20 mouse cellular contexts compared by ENCODE assay signal in the genomic region with DNA sequence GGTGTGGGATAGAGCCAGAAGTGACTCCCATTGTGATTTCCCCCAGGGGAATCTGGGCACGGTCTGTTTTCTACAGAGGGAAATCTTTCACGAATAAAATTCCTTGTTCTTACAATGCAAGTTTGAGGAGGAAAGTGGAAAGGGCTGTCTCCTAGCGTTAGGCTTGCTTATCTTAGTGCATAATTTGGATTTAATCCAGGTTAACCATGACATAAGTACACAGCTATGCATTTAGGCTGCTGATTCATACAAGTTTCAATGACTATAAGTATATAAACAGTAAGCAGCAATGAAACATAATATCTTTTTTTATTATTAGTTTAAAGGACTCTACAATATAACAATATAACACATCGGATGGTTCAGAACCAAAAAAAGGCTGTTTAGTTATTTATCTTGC.
DNase-seq lines count a peak whose midpoint lies in the region; ATAC-seq and TF ChIP-seq lines count a peak whose summit lies in the region.
"Had no signal": no experiment of that assay in that cellular context is flagged by ENCODE, and none has a peak within 500 bp of the region (broad histone marks: within the 10 kb centered on the region; RNA-seq: fewer than 3 reads in every experiment).

No protein-coding gene starts in this region.

- peaks cover 5% of the 10 kb centered on the region; the same call in 1 of the 2 replicates for H3K27me3 ChIP-seq in forebrain, embryonic 13.5 days
- no peaks in the 10 kb centered on the region for H3K27me3 ChIP-seq in forebrain, embryonic 11.5 days (ENCODE audit: control insufficient read depth, insufficient read depth, low read length)
- no peaks in the 10 kb centered on the region for H3K27me3 ChIP-seq in lung, embryonic 14.5 days (ENCODE audit: insufficient read depth, low read length)
- H3K27me3 ChIP-seq in hindbrain, embryonic 13.5 days: no peaks in the 10 kb centered on the region
- H3K27me3 ChIP-seq: embryonic facial prominence, embryonic 12.5 days; heart, embryonic 12.5 days; liver, embryonic 13.5 days; neural tube, embryonic 13.5 days had no signal

- H3K4me1 ChIP-seq in forebrain, embryonic 13.5 days: peaks cover 29% of the 10 kb centered on the region
- peaks cover 17% of the 10 kb centered on the region; the same call in 1 of the 2 replicates for H3K4me1 ChIP-seq in forebrain, embryonic 11.5 days (replicated peaks; ENCODE audit: control insufficient read depth, insufficient read depth, low read length)
- H3K4me1 ChIP-seq in lung, embryonic 14.5 days (ENCODE audit: insufficient read depth): peaks cover 7% of the 10 kb centered on the region; the same call in 1 of the 2 replicates
- peaks cover 24% of the 10 kb centered on the region for H3K4me1 ChIP-seq in hindbrain, embryonic 13.5 days (replicated peaks)
- H3K4me1 ChIP-seq: embryonic facial prominence, embryonic 12.5 days; heart, embryonic 12.5 days; limb, embryonic 12.5 days; liver, embryonic 13.5 days had no signal

- no peak for DNase-seq in forebrain, embryonic 11.5 days (ENCODE audit: low spot score)
- DNase-seq in lung, embryonic 14.5 days: peak; percentile 75
- DNase-seq in lung, adult 18-20 months: no peak
- peak; percentile 76 for DNase-seq in 3T3-L1 (ENCODE audit: low read depth, low spot score)
- DNase-seq in cerebellum, postnatal 36 days: no peak
- DNase-seq: adrenal gland, adult 8-10 months; cerebellum, adult 2 months; gastrocnemius, postnatal 36 days; kidney, adult 9 months; kidney, postnatal 4 days; liver, embryonic 13.5 days; right cerebral cortex, postnatal 4 days; thymus, postnatal 25 days had no signal

- H3K9me3 ChIP-seq in forebrain, embryonic 13.5 days (replicated peaks): no peaks in the 10 kb centered on the region
- no peaks in the 10 kb centered on the region for H3K9me3 ChIP-seq in forebrain, embryonic 11.5 days (ENCODE audit: control insufficient read depth, low read length)
- H3K9me3 ChIP-seq in lung, embryonic 14.5 days (ENCODE audit: low read depth, low read length): no peaks in the 10 kb centered on the region
- H3K9me3 ChIP-seq in hindbrain, embryonic 13.5 days: no peaks in the 10 kb centered on the region
- H3K9me3 ChIP-seq: embryonic facial prominence, embryonic 12.5 days; heart, embryonic 12.5 days; limb, embryonic 12.5 days; liver, embryonic 13.5 days; neural tube, embryonic 13.5 days had no signal

- no peak for TF ChIP-seq CTCF in lung, embryonic 14.5 days (IDR thresholded peaks at IDR 0.05; ENCODE audit: low read depth)

- 15% methylated on average over 4 of the region's 4 CpGs for WGBS in forebrain, embryonic 13.5 days
- WGBS in forebrain, embryonic 11.5 days: 33% methylated on average over 4 of the region's 4 CpGs
- WGBS in lung, embryonic 14.5 days: 29% methylated on average over 4 of the region's 4 CpGs
- 24% methylated on average over 4 of the region's 4 CpGs for whole genome bisulfite sequencing in hindbrain, embryonic 13.5 days

- no peak overlapping the region for H3K4me2 ChIP-seq in forebrain, embryonic 13.5 days
- H3K4me2 ChIP-seq in forebrain, embryonic 11.5 days (ENCODE audit: low read depth, low read length, severe bottlenecking): no peak overlapping the region
- H3K4me2 ChIP-seq in lung, embryonic 14.5 days: no peak overlapping the region
- no peak overlapping the region for H3K4me2 ChIP-seq in hindbrain, embryonic 13.5 days
- H3K4me2 ChIP-seq: embryonic facial prominence, embryonic 12.5 days; heart, embryonic 12.5 days; limb, embryonic 12.5 days; liver, embryonic 13.5 days; neural tube, embryonic 13.5 days had no signal

- H3K9ac ChIP-seq in forebrain, embryonic 13.5 days: no peak overlapping the region
- no peak overlapping the region for H3K9ac ChIP-seq in forebrain, embryonic 11.5 days (ENCODE audit: low read length)
- no peak overlapping the region for H3K9ac ChIP-seq in lung, embryonic 14.5 days
- H3K9ac ChIP-seq in hindbrain, embryonic 13.5 days: no peak overlapping the region
- H3K9ac ChIP-seq: embryonic facial prominence, embryonic 12.5 days; heart, embryonic 12.5 days; limb, embryonic 12.5 days; liver, embryonic 13.5 days had no signal

- no peak overlapping the region for H3K27ac ChIP-seq in forebrain, embryonic 13.5 days
- H3K27ac ChIP-seq in forebrain, embryonic 11.5 days (ENCODE audit: low read depth, low read length): no peak overlapping the region
- H3K27ac ChIP-seq in lung, embryonic 14.5 days (ENCODE audit: low read depth): no peak overlapping the region
- 0 out of 2 replicates have a peak overlapping the region, but pooled peaks have one; percentile 58 for H3K27ac ChIP-seq in hindbrain, embryonic 13.5 days
- H3K27ac ChIP-seq: embryonic facial prominence, embryonic 12.5 days; limb, embryonic 12.5 days; liver, embryonic 13.5 days; macrophage had no signal

- no peak overlapping the region for H3K4me3 ChIP-seq in forebrain, embryonic 13.5 days
- no peak overlapping the region for H3K4me3 ChIP-seq in forebrain, embryonic 11.5 days (ENCODE audit: low read depth, low read length)
- H3K4me3 ChIP-seq in lung, embryonic 14.5 days (ENCODE audit: low read depth, low read length): no peak overlapping the region
- no peak overlapping the region for H3K4me3 ChIP-seq in hindbrain, embryonic 13.5 days
- H3K4me3 ChIP-seq: embryonic facial prominence, embryonic 12.5 days; heart, embryonic 12.5 days; limb, embryonic 12.5 days; liver, embryonic 13.5 days; neural tube, embryonic 13.5 days had no signal

- 0 out of 2 replicates have a peak, but pooled peaks have one; percentile 31 for ATAC-seq in forebrain, embryonic 13.5 days
- ATAC-seq in forebrain, embryonic 11.5 days (replicated peaks; ENCODE audit: low FRiP score): no peak
- peak; percentile 82 for ATAC-seq in lung, embryonic 14.5 days (ENCODE audit: insufficient read depth)
- ATAC-seq in hindbrain, embryonic 13.5 days (ENCODE audit: low FRiP score): no peak

- no peaks in the 10 kb centered on the region for H3K36me3 ChIP-seq in forebrain, embryonic 13.5 days (ENCODE audit: poor library complexity, severe bottlenecking)
- no peaks in the 10 kb centered on the region for H3K36me3 ChIP-seq in forebrain, embryonic 11.5 days (ENCODE audit: control insufficient read depth, insufficient read depth, low read length)
- no peaks in the 10 kb centered on the region for H3K36me3 ChIP-seq in lung, embryonic 14.5 days (ENCODE audit: insufficient read depth)
- H3K36me3 ChIP-seq in hindbrain, embryonic 13.5 days: no peaks in the 10 kb centered on the region
- H3K36me3 ChIP-seq: embryonic facial prominence, embryonic 12.5 days; heart, embryonic 12.5 days; limb, embryonic 12.5 days; liver, embryonic 13.5 days; neural tube, embryonic 13.5 days had no signal

Comparison
In these comparisons a context has a peak if more than half of its experiments do, and no peak if none do; other contexts are left out.
1. ATAC-seq: peak in forebrain, embryonic 13.5 days (single experiment) and lung, embryonic 14.5 days (single experiment); none in forebrain, embryonic 11.5 days (single experiment) and hindbrain, embryonic 13.5 days (single experiment).
2. DNase-seq: peak in lung, embryonic 14.5 days (single experiment) and 3T3-L1 (single experiment); none in forebrain, embryonic 11.5 days (single experiment), lung, adult 18-20 months (0 of 2) and cerebellum, postnatal 36 days (0 of 2).